Mouse (Mus musculus) adrenal gland, postnatal 14 days (tissue): Measurements from ENCODE around the gene Ephb3. TPM values are rescaled to one million over a fixed set of nuclear protein-coding genes. Genes with fewer than 3 reads are reported as not detected.

ENCODE experiments used
- DNase-seq: peaks from one replicate; pipeline ENCODE4 v3.0.0; 2021; ENCODE audit warnings: mixed read lengths
- total RNA-seq: library from RNA; stranded (reverse); gene quantifications from 2 replicates; pipeline ENCODE4 v1.2.3, GENCODE M21; 2021

The Ephb3 gene
- total RNA-seq, 1 experiment from 2014 or later = 2.0 TPM

GRCm38 (mm10) chr16:21205093-21205886, 735 bp downstream of the Ephb3 start:
- no peak for DNase-seq

GRCm38 (mm10) chr16:21208001-21208565, 3.5 kb downstream of the Ephb3 start:
- DNase-seq = no peak

GRCm38 (mm10) chr16:21209290-21209689, 4.7 kb downstream of the Ephb3 start:
- no peak for DNase-seq

- DNase-seq = no peak
These were observed 5.6 kb downstream of the Ephb3 start for GRCm38 (mm10) chr16:21210204-21210603.

- peak; percentile 76 for DNase-seq
These were observed 6.2 kb downstream of the Ephb3 start for GRCm38 (mm10) chr16:21210667-21211338.

- no peak for DNase-seq
These were observed 6.9 kb downstream of the Ephb3 start for GRCm38 (mm10) chr16:21211501-21211900.

GRCm38 (mm10) chr16:21212369-21212768, 7.8 kb downstream of the Ephb3 start:
- DNase-seq = no peak

- DNase-seq = no peak
These were observed 9.4 kb downstream of the Ephb3 start for GRCm38 (mm10) chr16:21213939-21214338.

- DNase-seq = no peak
These were observed 10.2 kb downstream of the Ephb3 start for GRCm38 (mm10) chr16:21214803-21215202.

GRCm38 (mm10) chr16:21216047-21216446, 11.5 kb downstream of the Ephb3 start:
- peak; percentile 51 for DNase-seq

- DNase-seq = no peak
These were observed 12.7 kb downstream of the Ephb3 start for GRCm38 (mm10) chr16:21217233-21217632.

- DNase-seq = no peak
These were observed 15.1 kb downstream of the Ephb3 start for GRCm38 (mm10) chr16:21219656-21220055.

GRCm38 (mm10) chr16:21223038-21223437, 18.5 kb downstream of the Ephb3 start:
- DNase-seq = no peak

GRCm38 (mm10) chr16:21224648-21225240, 20.2 kb downstream of the Ephb3 start:
- DNase-seq = no peak

- no peak for DNase-seq
These were observed 22.1 kb downstream of the Ephb3 start for GRCm38 (mm10) chr16:21226629-21227028.

GRCm38 (mm10) chr16:21235135-21235534, 30.6 kb downstream of the Ephb3 start:
- no peak for DNase-seq

- DNase-seq = peak; percentile 42
These were observed 34.2 kb downstream of the Ephb3 start for GRCm38 (mm10) chr16:21238722-21239121.

- DNase-seq = no peak
These were observed 36.0 kb downstream of the Ephb3 start for GRCm38 (mm10) chr16:21240547-21240946.

GRCm38 (mm10) chr16:21241030-21241429, 36.5 kb downstream of the Ephb3 start:
- DNase-seq = no peak

GRCm38 (mm10) chr16:21242946-21243345, 38.4 kb downstream of the Ephb3 start:
- no peak for DNase-seq

- no peak for DNase-seq
These were observed 40.2 kb downstream of the Ephb3 start for GRCm38 (mm10) chr16:21244803-21245202.

- no peak for DNase-seq
These were observed 40.8 kb downstream of the Ephb3 start for GRCm38 (mm10) chr16:21245387-21245786.

GRCm38 (mm10) chr16:21245931-21246390, 41.4 kb downstream of the Ephb3 start:
- peak; percentile 91 for DNase-seq
